ENCODE assay signal across 8 mouse cellular contexts in genomic region chr7:99555862-99556261, GRCm38 (mm10). TPM values are rescaled to one million over a fixed set of nuclear protein-coding genes. Genes with fewer than 3 reads are reported as not detected.
DNase-seq lines count a peak whose midpoint lies in the region; ATAC-seq and TF ChIP-seq lines count a peak whose summit lies in the region.

No protein-coding gene starts in this region.

- H3K27me3 ChIP-seq in heart, embryonic 11.5 days (ENCODE audit: control insufficient read depth, insufficient read depth, low read length) = no peaks in the 10 kb centered on the region
- 0 out of 2 replicates have a peak, but pooled peaks cover 4% of the 10 kb centered on the region for H3K27me3 ChIP-seq in embryonic facial prominence, embryonic 10.5 days (replicated peaks; ENCODE audit: low read depth, poor library complexity, severe bottlenecking)
- no peaks in the 10 kb centered on the region for H3K27me3 ChIP-seq in spleen, adult 2 months (ENCODE audit: control insufficient read depth, insufficient read depth, low read length)

- H3K27ac ChIP-seq in heart, embryonic 11.5 days (ENCODE audit: low read depth, low read length) = no peak overlapping the region
- H3K27ac ChIP-seq in embryonic facial prominence, embryonic 10.5 days (replicated peaks) = peak overlapping the region; percentile 69
- no peak overlapping the region for H3K27ac ChIP-seq in spleen, adult 2 months (ENCODE audit: insufficient read depth, low read length)

- no peak overlapping the region for H3K9ac ChIP-seq in heart, embryonic 11.5 days (ENCODE audit: low read depth, low read length)

- TF ChIP-seq CTCF in spleen, adult 2 months (IDR thresholded peaks at IDR 0.05; ENCODE audit: extremely low read depth, insufficient read depth, insufficient read length, insufficient replicate concordance) = peak; percentile 82; the same call in 1 of the 2 replicates

- WGBS in heart, embryonic 11.5 days (ENCODE audit: insufficient replicate concordance) = 29% methylated on average over 6 of the region's 6 CpGs
- WGBS in embryonic facial prominence, embryonic 10.5 days = 18% methylated on average over 6 of the region's 6 CpGs
- 32% methylated on average over 6 of the region's 6 CpGs for WGBS in spleen, adult 2 months

- ATAC-seq in heart, embryonic 11.5 days (replicated peaks; ENCODE audit: insufficient number of reproducible peaks, low FRiP score, low TSS enrichment) = no peak

- peaks cover 31% of the 10 kb centered on the region for H3K4me1 ChIP-seq in heart, embryonic 11.5 days (ENCODE audit: control insufficient read depth, insufficient read depth, low read length)
- H3K4me1 ChIP-seq in embryonic facial prominence, embryonic 10.5 days = peaks cover 61% of the 10 kb centered on the region
- H3K4me1 ChIP-seq in spleen, adult 2 months (ENCODE audit: control insufficient read depth, insufficient read depth, insufficient read length) = peaks cover 2% of the 10 kb centered on the region; the same call in 1 of the 2 replicates

- intact Hi-C loops in heart, postnatal 14 days (cut with DNase I) = loop anchor here (1.0 to 2.0 kb wide), 2 partner anchors 35 to 56 kb away; no protein-coding TSS in a partner anchor

- DNase-seq in heart, adult 11 months = peak; percentile 95
- DNase-seq in adrenal gland, adult 2 months = peak; percentile 73
- DNase-seq in embryonic facial prominence, embryonic 10.5 days (ENCODE audit: low spot score) = peak; percentile 70
- DNase-seq in heart, postnatal 14 days = peak; percentile 68 to 77
- peak; percentile 75 for DNase-seq in layer of hippocampus, adult 9-11 months
- peak; percentile 85 for DNase-seq in lung, postnatal 10 days
- peak in 1 of 2 experiments; percentile 53 for DNase-seq in spleen, adult 2 months (ENCODE audit: low read depth in 1 of 2, low spot score in 2 of 2)

- no peak overlapping the region for H3K4me2 ChIP-seq in heart, embryonic 11.5 days

- no peak overlapping the region for H3K4me3 ChIP-seq in heart, embryonic 11.5 days (ENCODE audit: low read depth, low read length)
- H3K4me3 ChIP-seq in embryonic facial prominence, embryonic 10.5 days = no peak overlapping the region
- H3K4me3 ChIP-seq in spleen, adult 2 months (ENCODE audit: extremely low read depth, insufficient read depth, insufficient read length) = no peak overlapping the region

- H3K36me3 ChIP-seq in heart, embryonic 11.5 days (ENCODE audit: control insufficient read depth, insufficient read depth, low read length) = no peaks in the 10 kb centered on the region
- H3K36me3 ChIP-seq in embryonic facial prominence, embryonic 10.5 days (replicated peaks) = peaks cover 14% of the 10 kb centered on the region
- no peaks in the 10 kb centered on the region for H3K36me3 ChIP-seq in spleen, adult 2 months (ENCODE audit: control insufficient read depth, insufficient read depth, low read length)

- TF ChIP-seq POLR2A in spleen, adult 2 months (IDR thresholded peaks at IDR 0.05; ENCODE audit: low read depth, low read length) = no peak

- H3K9me3 ChIP-seq in heart, embryonic 11.5 days (replicated peaks; ENCODE audit: control insufficient read depth, low read length) = no peaks in the 10 kb centered on the region
- 0 out of 2 replicates have a peak, but pooled peaks cover 3% of the 10 kb centered on the region for H3K9me3 ChIP-seq in embryonic facial prominence, embryonic 10.5 days

RNA-seq across cellular contexts. Expression of gene Arrb1, which starts 20.6 kb away (rescaled TPM):
- polyA plus RNA-seq in heart, embryonic 11.5 days (2014; fragmentation: Nextera tagmentation; extraction: Ambion mirVana) = 4.9 and 5.3 TPM in 2 replicates
- total RNA-seq in adrenal gland, adult 2 months (2021) = 10 to 100 TPM; 38.7 to 62.2 TPM
- 19.0 and 19.3 TPM in 2 replicates for polyA plus RNA-seq in adrenal gland, adult 2 months (2012; rRNA removed)
- polyA plus RNA-seq in embryonic facial prominence, embryonic 10.5 days (2016; fragmentation: Nextera tagmentation; extraction: Ambion mirVana) = 12.6 and 13.7 TPM in 2 replicates
- 10 to 100 TPM; 23.3 to 24.3 TPM for total RNA-seq in heart, postnatal 14 days (2021)
- polyA plus RNA-seq in spleen, adult 2 months (2012; rRNA removed) = 64.6 and 66.0 TPM in 2 replicates
